Mouse (Mus musculus) neutrophil, adult 59 days (primary cell): ENCODE measurements around the gene Parp3. TPM values are rescaled to one million over a fixed set of nuclear protein-coding genes. Genes with fewer than 3 reads are reported as not detected.

Experiments used
- total RNA-seq, 2 experiments: library from RNA; stranded (reverse); gene quantifications; 1 replicate in 1 of 2; 2 replicates in 1 of 2; pipeline ENCODE4 v1.2.4; 2023

Parp3 gene
- total RNA-seq, result 10 to 100 TPM; 20.3 to 20.6 TPM

DNA sequence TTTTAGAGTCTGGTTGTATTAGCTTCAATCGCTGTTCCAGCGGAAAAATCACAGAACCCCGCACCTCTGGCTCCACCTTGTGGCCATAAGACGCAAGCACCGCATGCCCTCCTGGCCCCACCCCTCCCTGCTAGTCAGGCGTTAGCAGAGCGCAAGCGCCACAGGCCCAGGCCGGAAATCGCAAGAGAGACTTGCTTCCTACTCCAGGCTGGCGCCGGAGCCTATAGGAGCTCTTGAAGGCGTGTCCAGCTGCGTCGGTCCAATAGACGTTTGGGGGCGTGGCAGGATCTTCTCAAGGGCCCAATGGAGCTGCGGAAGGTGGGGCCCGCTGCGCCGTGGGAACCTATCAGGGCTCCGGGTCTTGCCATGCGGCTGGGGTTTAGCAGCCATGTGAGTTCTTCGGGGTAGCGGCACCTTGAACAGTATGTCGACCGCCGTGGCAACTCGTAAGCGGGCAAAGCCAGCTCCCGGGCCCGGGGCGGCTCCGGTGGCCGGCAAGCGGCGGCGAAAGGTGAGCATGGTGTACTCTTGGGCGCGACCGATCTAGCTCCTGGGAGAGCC, at the start of gene Parp3:
Gene Parp3, minus strand, starts transcription at position 26 of the 561 bp plus-strand sequence.

DNA sequence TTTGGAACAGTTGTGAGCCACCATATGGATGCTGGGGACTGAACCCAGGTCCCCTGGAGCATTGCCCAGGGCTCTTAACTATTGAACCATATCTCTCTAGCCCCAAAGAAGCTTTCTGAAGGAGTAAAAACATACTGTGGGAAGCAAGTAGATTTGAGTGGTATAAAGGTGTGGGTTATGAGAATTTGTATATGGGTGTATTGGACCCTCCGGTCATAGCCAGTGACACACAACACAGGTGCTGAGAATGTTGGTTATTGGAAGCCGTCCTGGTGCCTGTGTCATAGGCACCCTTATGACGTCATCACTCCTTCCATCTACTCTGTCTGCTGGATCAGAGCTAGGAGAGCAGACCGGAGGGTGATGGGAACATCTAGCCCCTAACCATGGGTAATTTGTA, 37.5 kb upstream of the Parp3 start, which contains the start of gene Iqcf5:
Gene Iqcf5, plus strand, starts transcription at position 301 of the 400 bp plus-strand sequence.

DNA sequence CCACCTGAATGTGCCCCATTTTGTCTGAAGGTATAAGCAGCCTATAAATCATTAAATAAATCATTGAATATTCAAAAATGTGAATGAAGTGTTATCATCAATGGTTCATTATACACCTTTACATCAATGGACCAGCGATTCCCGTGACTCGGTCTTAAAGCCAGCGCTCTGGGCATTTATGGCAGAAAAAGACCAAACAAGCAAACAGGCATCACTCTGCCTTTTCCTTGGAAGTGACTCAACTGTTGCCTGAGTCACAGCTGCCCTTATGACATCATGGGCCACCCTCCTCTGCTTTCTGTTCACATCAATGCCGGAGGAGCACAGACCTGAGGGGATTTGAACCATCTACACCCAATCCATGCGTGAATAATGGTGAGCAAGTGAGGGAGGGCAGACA, 22.9 kb upstream of the Parp3 start, which contains the start of gene Iqcf1:
Gene Iqcf1, plus strand, starts transcription at position 301 of the 400 bp plus-strand sequence.

DNA sequence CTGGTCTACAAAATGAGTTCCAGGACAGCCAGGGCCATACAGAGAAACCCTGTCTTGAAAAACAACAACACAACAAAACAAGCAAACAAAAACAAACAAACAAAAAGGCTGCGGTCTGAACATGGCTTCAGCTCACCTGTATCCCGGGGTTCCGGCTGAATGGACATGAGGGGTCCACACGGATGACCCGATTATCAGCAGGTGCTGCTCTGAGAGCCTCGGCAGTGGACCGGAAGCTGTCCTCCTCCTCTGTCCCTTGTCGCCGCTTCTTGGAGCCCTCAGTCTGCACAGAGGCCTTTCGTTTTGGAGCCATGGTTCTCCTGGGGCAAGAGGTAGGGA, 1.1 kb downstream of the Parp3 start, which contains the start of gene Rrp9:
Gene Rrp9, plus strand, starts transcription at position 301 of the 339 bp plus-strand sequence.

DNA sequence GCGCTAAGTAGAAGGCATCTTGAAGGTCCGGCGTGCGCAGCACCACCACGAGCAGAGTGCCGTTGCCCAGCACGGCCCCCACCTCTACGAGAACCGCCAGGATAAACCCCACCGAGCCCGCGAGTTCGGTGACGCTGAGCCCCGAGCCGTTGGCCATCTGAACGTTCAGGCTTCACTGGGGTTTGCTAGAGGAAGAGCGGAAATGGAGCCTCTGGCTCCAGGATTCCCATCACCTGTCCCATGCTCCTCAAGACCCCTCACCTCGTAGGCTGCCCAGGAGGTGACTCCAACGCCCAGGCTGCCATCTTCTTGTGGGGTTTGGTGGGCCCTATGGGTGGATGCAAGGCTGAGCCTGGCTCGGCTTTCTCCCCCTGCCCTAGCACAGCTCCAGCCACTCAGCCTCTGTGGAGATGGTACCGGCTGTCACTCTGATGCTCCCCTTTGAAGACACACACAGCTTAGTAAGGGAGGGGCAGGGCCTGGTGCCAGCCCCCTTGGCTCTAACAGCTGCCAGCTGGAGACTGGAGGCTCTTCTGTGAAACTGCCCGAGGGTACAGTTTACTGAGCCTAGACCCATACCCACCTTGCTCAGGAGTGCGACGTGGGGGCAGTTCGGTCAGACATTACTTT, 11.1 kb downstream of the Parp3 start, which contains the start of gene Gpr62:
Gene Gpr62, minus strand, starts transcription at position 368 of the 630 bp plus-strand sequence.

DNA sequence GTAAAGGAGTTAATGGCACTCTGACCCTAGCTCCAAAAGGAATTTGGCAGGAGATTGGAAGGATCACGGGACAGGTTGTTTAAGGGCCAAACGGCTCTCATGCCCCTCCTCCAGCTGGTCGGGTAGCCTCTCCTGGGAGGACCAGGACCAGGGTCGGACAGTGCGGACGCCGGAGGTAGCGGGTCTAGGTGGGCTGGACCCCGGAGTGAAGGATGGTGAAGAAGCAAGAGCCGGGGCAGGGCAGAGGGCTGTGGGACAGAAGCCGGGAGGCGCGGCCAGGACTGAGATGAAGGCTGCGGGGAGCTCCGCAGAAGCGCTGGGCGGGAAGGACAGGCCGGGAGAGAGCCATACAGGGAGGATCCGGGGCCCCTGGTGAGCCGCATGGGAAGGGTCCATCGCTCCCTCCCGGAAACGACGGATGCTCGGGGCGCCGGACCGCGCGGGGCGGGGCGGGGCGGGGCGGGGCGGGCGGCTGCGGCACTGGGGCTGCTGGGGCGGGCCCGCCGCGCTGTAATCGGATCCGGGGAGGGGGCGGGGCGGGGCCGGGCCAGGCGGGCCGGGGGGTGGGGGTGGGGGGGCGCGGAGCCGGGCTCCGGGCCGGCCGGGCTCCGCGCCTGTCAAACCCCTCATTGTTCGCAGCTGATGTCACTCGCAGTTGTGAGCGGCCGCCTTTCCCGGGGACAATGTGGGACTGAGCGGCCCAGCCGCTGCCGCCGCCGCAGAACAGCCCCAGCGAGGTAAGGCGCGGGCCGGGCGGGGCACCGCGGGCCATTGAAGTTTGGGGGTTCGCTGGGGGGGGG, 23.3 kb downstream of the Parp3 start, which contains the start of gene Pcbp4:
Gene Pcbp4, plus strand, starts transcription at position 21 of the 800 bp plus-strand sequence.

DNA sequence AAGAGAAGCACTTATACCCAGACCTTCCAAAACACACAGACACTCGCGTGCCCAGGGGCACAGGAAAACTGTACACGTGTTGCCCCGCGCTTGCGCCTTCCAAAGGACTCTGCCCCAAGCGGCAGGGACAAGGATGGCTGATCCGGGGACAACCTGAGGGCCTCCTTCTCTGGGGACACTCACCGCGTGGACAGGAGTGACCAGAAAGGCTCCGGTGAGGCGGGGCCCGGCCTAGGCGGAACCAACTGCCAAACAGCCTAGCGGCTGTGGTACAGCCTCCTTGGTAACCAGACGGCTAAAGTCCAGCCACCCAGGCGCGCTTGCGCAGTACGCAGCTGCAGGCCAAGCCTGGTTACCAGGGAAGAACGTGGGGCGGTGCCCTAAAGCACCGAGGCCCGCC, 29.4 kb downstream of the Parp3 start, which contains the start of the genes Abhd14b and Abhd14a:
Gene Abhd14b, plus strand, starts transcription at position 112 of the 400 bp plus-strand sequence.
Gene Abhd14a, minus strand, starts transcription at position 331 of the 400 bp plus-strand sequence.

DNA sequence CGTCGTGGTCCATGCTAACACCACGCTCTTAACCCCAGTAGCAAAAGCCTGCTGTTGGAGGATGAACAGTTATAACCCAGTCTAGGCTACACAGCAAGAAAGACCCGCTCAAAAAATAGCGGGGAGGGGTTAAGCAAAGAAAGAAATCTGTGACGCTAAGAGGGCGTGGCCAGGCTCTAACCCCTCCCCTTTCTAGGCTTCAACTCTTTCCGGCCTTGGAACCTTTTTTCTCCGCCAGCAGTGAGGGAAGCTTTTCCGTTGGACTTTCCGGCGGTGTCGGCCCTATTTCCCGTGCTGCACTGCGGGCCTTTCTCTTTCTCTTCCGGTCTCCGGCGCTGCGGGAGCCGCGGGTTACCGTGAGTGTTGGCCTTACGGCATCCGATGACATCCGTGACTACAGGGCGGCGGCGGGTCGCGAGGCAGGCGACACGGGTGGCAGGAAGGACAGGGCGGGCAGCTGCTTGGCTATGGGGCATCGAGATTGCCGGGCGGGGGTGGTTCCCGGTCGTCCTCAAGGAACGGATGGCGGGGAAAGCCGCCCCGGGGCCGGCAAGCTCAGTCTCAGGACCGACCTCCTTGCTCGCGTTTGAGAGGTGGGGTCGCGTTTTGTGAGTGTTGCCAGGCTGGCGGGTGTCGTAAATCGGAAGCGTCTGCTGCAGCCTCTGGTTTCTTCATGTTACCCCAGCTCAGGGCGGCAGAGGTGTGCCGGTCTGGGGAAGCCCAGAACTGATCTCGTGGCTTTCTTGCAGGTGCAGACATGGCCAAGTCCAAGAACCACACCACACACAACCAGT, 47.3 kb downstream of the Parp3 start, which contains the start of gene Rpl29:
Gene Rpl29, plus strand, starts transcription at position 234 of the 794 bp plus-strand sequence.

Other genes starting within 250 kb of the Parp3 start
- 100 to 1,000 TPM; 184 to 213 TPM for gene Alas1, start 228.3 kb downstream of the Parp3 start, total RNA-seq
- gene Poc1a, start 195.9 kb downstream of the Parp3 start, total RNA-seq, result 10 to 100 TPM; 14.6 to 15.2 TPM
- gene Dusp7, start 108.3 kb downstream of the Parp3 start, total RNA-seq, result 10 to 100 TPM; 23.1 to 29.5 TPM
- gene Rpl29, start 47.5 kb downstream of the Parp3 start, total RNA-seq, result 100 to 1,000 TPM; 362 to 383 TPM
- 1 to 10 TPM; 5.0 to 5.1 TPM for gene Acy1, start 38.6 kb downstream of the Parp3 start, total RNA-seq
- 1 to 10 TPM; 2.5 TPM for gene Abhd14b, start 29.5 kb downstream of the Parp3 start, total RNA-seq
- gene Abhd14a, start 29.3 kb downstream of the Parp3 start, total RNA-seq, result 1 to 10 TPM; 2.7 to 3.0 TPM
- 1 to 10 TPM in 1 of 2 experiments, under 1 TPM in 1; 0.71 to 1.5 TPM for gene Pcbp4, start 23.7 kb downstream of the Parp3 start, total RNA-seq
- gene Gpr62, start 11.0 kb downstream of the Parp3 start, total RNA-seq, result not detected
- 10 to 100 TPM in 1 of 2 experiments, 1 to 10 TPM in 1; 7.8 to 10.9 TPM for gene Rrp9, start 986 bp downstream of the Parp3 start, total RNA-seq
- gene Iqcf1, start 23.0 kb upstream of the Parp3 start, total RNA-seq, result not detected
- not detected for gene Iqcf5, start 37.6 kb upstream of the Parp3 start, total RNA-seq
- gene Iqcf3, start 84.7 kb upstream of the Parp3 start, total RNA-seq, result not detected
- gene Iqcf4, start 94.0 kb upstream of the Parp3 start, total RNA-seq, result not detected
- gene Iqcf6, start 149.6 kb upstream of the Parp3 start, total RNA-seq, result not detected
- not detected for gene Grm2, start 179.1 kb upstream of the Parp3 start, total RNA-seq
- 10 to 100 TPM in 1 of 2 experiments, 1 to 10 TPM in 1; 7.2 to 15.3 TPM for gene Tex264, start 209.0 kb upstream of the Parp3 start, total RNA-seq